Mouse (Mus musculus): ENCODE data around the gene Blzf1. TPM values are rescaled to one million over a fixed set of nuclear protein-coding genes. Genes with fewer than 3 reads are reported as not detected.

Blzf1 gene
- polyA plus RNA-seq, 1 experiment, result 16.9 TPM

- Histone ChIP-seq H3K36me3 (ENCODE audit: control insufficient read depth, insufficient read depth, low read length) (no peaks in the 10 kb centered on the region), H3K27me3 (ENCODE audit: control insufficient read depth, insufficient read depth, low read length) (no peaks in the 10 kb centered on the region), H3K4me1 (ENCODE audit: control insufficient read depth, insufficient read depth, low read length) (no peaks in the 10 kb centered on the region), H3K4me3 (ENCODE audit: control insufficient read depth, low read depth, low read length) (no peak overlapping the region), H3K27ac (ENCODE audit: control insufficient read depth, insufficient read depth, low read depth, low read length) (no peak overlapping the region)
- TF ChIP-seq CTCF (IDR thresholded peaks at IDR 0.05; ENCODE audit: control insufficient read depth, insufficient read depth, insufficient replicate concordance, low read depth, low read length), result no peak
- TF ChIP-seq POLR2A (IDR thresholded peaks at IDR 0.05; ENCODE audit: control insufficient read depth, low read depth, low read length), result no peak
These were observed 19.4 kb upstream of the Blzf1 start for GRCm38 (mm10) chr1:164326600-164327155.

- no peaks in the 10 kb centered on the region for H3K36me3 ChIP-seq (ENCODE audit: control insufficient read depth, insufficient read depth, low read length)
These were observed 17.6 kb upstream of the Blzf1 start for GRCm38 (mm10) chr1:164324878-164325277.

GRCm38 (mm10) chr1:164324221-164324620 is 16.9 kb upstream of the Blzf1 start:
- Histone ChIP-seq H3K4me1 (ENCODE audit: control insufficient read depth, insufficient read depth, low read length) (peaks cover 2% of the 10 kb centered on the region; the same call in 1 of the 2 replicates), H3K27ac (ENCODE audit: control insufficient read depth, insufficient read depth, low read depth, low read length) (no peak overlapping the region), H3K4me3 (ENCODE audit: control insufficient read depth, low read depth, low read length) (no peak overlapping the region), H3K36me3 (ENCODE audit: control insufficient read depth, insufficient read depth, low read length) (no peaks in the 10 kb centered on the region), H3K27me3 (ENCODE audit: control insufficient read depth, insufficient read depth, low read length) (no peaks in the 10 kb centered on the region)
- no peak for TF ChIP-seq CTCF (IDR thresholded peaks at IDR 0.05; ENCODE audit: control insufficient read depth, insufficient read depth, insufficient replicate concordance, low read depth, low read length)

More at GRCm38 (mm10) chr1:164324878-164325277, 17.6 kb upstream of the Blzf1 start:
- TF ChIP-seq CTCF (IDR thresholded peaks at IDR 0.05; ENCODE audit: control insufficient read depth, insufficient read depth, insufficient replicate concordance, low read depth, low read length), result no peak
- Histone ChIP-seq H3K27me3 (ENCODE audit: control insufficient read depth, insufficient read depth, low read length) (no peaks in the 10 kb centered on the region), H3K4me3 (ENCODE audit: control insufficient read depth, low read depth, low read length) (no peak overlapping the region), H3K4me1 (ENCODE audit: control insufficient read depth, insufficient read depth, low read length) (peaks cover 1% of the 10 kb centered on the region; the same call in 1 of the 2 replicates), H3K27ac (ENCODE audit: control insufficient read depth, insufficient read depth, low read depth, low read length) (no peak overlapping the region)

- Histone ChIP-seq H3K4me3 (ENCODE audit: control insufficient read depth, low read depth, low read length) (no peak overlapping the region), H3K27ac (ENCODE audit: control insufficient read depth, insufficient read depth, low read depth, low read length) (no peak overlapping the region), H3K27me3 (ENCODE audit: control insufficient read depth, insufficient read depth, low read length) (no peaks in the 10 kb centered on the region), H3K4me1 (ENCODE audit: control insufficient read depth, insufficient read depth, low read length) (peaks cover 2% of the 10 kb centered on the region; the same call in 1 of the 2 replicates), H3K36me3 (ENCODE audit: control insufficient read depth, insufficient read depth, low read length) (no peaks in the 10 kb centered on the region)
- TF ChIP-seq CTCF (IDR thresholded peaks at IDR 0.05; ENCODE audit: control insufficient read depth, insufficient read depth, insufficient replicate concordance, low read depth, low read length) (no peak), POLR2A (IDR thresholded peaks at IDR 0.05; ENCODE audit: control insufficient read depth, low read depth, low read length) (no peak)
These were observed 15.8 kb upstream of the Blzf1 start for GRCm38 (mm10) chr1:164322987-164323650.

GRCm38 (mm10) chr1:164321408-164321807 is 14.1 kb upstream of the Blzf1 start:
- TF ChIP-seq CTCF (IDR thresholded peaks at IDR 0.05; ENCODE audit: control insufficient read depth, insufficient read depth, insufficient replicate concordance, low read depth, low read length) (no peak), POLR2A (IDR thresholded peaks at IDR 0.05; ENCODE audit: control insufficient read depth, low read depth, low read length) (no peak)
- no peaks in the 10 kb centered on the region for H3K27me3 ChIP-seq (ENCODE audit: control insufficient read depth, insufficient read depth, low read length)
- no peak overlapping the region for H3K27ac ChIP-seq (ENCODE audit: control insufficient read depth, insufficient read depth, low read depth, low read length)
- H3K4me3 ChIP-seq (ENCODE audit: control insufficient read depth, low read depth, low read length), result no peak overlapping the region
- no peaks in the 10 kb centered on the region for H3K36me3 ChIP-seq (ENCODE audit: control insufficient read depth, insufficient read depth, low read length)
- peaks cover 2% of the 10 kb centered on the region; the same call in 1 of the 2 replicates for H3K4me1 ChIP-seq (ENCODE audit: control insufficient read depth, insufficient read depth, low read length)

- no peak for TF ChIP-seq CTCF (IDR thresholded peaks at IDR 0.05; ENCODE audit: control insufficient read depth, insufficient read depth, insufficient replicate concordance, low read depth, low read length)
- no peak for TF ChIP-seq POLR2A (IDR thresholded peaks at IDR 0.05; ENCODE audit: control insufficient read depth, low read depth, low read length)
- H3K36me3 ChIP-seq (ENCODE audit: control insufficient read depth, insufficient read depth, low read length), result no peaks in the 10 kb centered on the region
- peaks cover 2% of the 10 kb centered on the region; the same call in 1 of the 2 replicates for H3K4me1 ChIP-seq (ENCODE audit: control insufficient read depth, insufficient read depth, low read length)
- no peak overlapping the region for H3K4me3 ChIP-seq (ENCODE audit: control insufficient read depth, low read depth, low read length)
- no peak overlapping the region for H3K27ac ChIP-seq (ENCODE audit: control insufficient read depth, insufficient read depth, low read depth, low read length)
- H3K27me3 ChIP-seq (ENCODE audit: control insufficient read depth, insufficient read depth, low read length), result no peaks in the 10 kb centered on the region
These were observed 13.4 kb upstream of the Blzf1 start for GRCm38 (mm10) chr1:164320731-164321130.

- no peak overlapping the region for H3K4me3 ChIP-seq (ENCODE audit: control insufficient read depth, low read depth, low read length)
- no peak overlapping the region for H3K27ac ChIP-seq (ENCODE audit: control insufficient read depth, insufficient read depth, low read depth, low read length)
- TF ChIP-seq POLR2A (IDR thresholded peaks at IDR 0.05; ENCODE audit: control insufficient read depth, low read depth, low read length) (no peak), CTCF (IDR thresholded peaks at IDR 0.05; ENCODE audit: control insufficient read depth, insufficient read depth, insufficient replicate concordance, low read depth, low read length) (no peak)
- peaks cover 2% of the 10 kb centered on the region for H3K4me1 ChIP-seq (ENCODE audit: control insufficient read depth, insufficient read depth, low read length)
- H3K36me3 ChIP-seq (ENCODE audit: control insufficient read depth, insufficient read depth, low read length), result no peaks in the 10 kb centered on the region
- no peaks in the 10 kb centered on the region for H3K27me3 ChIP-seq (ENCODE audit: control insufficient read depth, insufficient read depth, low read length)
These were observed 12.4 kb upstream of the Blzf1 start for GRCm38 (mm10) chr1:164319542-164320140.

All from testis, adult 2 months (tissue).